Mouse (Mus musculus) CD4-positive, CD25-positive, alpha-beta regulatory T cell, adult 2 months (primary cell): Measurements from ENCODE around the gene Man1c1.

Source experiments
- DNase-seq: peaks from one replicate; pipeline ENCODE4 v3.0.0-alpha.2; 2012; ENCODE audit warnings: low read depth, low spot score

Gene Man1c1

DNA sequence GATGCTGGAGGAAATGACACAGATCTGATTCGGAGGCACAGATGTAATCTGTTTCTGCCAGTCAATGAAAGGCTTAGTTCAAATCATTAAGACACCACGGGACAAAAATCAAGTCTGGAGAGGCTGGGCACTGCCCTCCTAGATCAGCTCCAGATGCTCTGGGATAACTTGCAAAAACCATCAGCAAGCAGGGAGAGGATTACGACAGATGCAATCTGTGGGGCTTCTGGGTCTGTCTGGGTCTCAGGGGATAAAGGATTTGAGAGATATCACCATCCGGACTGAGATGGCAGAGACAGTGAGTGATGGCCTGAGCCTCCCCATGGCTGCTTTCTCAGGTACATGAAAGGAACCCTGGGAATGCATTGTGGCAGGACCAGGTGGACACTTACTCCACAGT is 99.6 kb downstream of the Man1c1 start:
- no peak for DNase-seq

GRCm38 (mm10) chr4:134603553-134603952 is 100.5 kb downstream of the Man1c1 start:
- no peak for DNase-seq

- no peak for DNase-seq
Measured at GRCm38 (mm10) chr4:134602610-134603009, 101.5 kb downstream of the Man1c1 start.

- DNase-seq = peak; percentile 9
Measured at GRCm38 (mm10) chr4:134601981-134602380, 102.1 kb downstream of the Man1c1 start.

DNA sequence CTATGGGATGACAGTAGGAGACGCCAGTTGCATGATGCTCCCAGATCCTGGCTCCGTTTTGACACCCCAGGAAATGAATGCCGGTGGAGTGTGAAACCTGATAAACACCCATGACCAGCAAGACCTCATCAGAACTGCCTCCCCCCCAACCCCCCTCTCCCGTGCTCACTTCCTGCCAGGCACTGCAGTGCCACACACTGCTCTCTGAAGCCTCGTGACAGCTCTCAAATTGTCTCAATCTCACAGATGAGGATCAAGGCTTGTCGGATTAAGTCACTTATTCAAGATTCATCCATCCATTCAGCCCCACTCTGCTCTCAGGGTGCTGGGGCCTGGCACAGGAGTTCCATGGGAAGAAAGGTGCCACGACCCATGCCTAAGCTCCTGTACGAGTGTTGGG is 102.7 kb downstream of the Man1c1 start:
- DNase-seq = peak; percentile 62

DNA sequence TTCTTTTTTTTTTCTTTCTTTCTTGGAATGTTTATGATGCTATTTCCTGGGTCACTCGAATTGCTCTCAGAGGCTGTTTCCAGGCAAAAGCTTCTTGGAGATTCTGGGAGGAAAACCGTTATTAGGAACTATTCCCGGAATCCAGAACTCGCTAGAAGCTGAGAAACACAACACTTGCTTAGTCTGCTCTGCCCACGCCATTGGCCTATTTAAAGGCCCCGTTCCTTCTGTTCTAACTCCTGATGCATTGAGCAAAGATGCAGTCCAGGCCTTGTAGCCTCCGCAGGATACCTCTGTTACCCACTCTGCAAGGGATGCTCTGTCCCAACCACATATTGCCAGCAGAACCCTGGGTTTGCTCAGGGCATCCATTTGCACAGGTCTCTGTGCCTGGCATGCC is 103.3 kb downstream of the Man1c1 start:
- no peak for DNase-seq

DNA sequence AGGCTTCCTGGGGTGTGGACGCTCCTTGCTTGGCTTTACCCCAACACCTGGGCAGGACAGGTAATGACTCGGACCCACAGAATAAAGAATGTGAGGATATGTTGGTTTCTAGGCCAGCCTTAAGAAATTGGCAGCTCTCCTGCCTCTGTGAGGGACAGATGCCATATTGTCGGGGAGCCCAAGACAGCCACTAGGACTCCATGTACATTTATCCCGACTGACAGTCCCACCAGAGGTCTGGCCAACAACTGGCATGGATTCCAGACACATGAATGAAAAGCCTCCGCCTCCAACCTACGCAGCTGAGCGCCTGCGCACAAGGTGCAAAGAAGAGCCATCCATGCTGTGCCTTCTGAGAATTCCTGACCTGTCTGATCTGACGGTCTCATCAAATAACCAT is 104.0 kb downstream of the Man1c1 start:
- no peak for DNase-seq

DNA sequence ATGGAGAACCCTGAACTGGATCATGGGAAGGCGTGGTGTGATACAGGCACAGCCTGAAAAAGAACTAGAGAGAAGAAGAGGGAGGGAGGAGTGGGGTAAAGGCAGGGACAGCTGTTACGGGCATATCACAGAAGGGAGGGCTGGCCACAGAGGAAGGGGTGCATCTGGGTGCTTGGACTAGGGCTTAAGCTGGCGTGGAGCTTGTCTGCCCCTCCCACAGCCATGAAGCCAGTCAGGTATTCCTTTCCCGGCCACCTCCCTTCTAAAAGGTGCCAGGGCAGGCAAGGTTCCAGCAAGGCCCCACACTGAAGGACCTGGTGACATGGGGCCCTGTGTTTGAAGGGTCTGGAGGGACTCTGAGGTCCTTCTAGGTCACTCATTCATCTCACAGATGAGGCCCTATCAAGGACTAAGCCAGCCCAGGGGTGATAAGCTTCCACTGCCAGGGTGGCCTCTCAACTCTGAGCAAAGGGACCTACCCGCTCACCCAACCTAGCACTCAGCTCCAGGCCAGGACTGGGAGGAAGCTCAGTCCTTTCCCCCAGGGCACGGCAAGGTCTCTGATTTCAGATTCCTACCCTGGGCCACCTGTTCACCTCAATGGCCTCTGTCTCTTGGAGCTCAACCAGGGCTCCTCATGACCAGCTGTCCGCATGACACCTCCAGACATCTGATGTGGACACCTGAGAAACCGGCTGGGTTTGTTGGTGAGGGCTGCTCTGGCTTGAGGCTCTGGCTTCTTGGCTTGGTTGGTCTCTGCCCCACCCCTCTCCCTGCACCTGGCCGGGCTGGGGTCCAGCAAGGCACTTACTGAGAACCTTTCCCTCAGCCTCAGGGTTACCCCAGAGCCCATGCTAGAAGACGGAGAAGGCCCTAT is 107.0 kb downstream of the Man1c1 start:
- DNase-seq = no peak

DNA sequence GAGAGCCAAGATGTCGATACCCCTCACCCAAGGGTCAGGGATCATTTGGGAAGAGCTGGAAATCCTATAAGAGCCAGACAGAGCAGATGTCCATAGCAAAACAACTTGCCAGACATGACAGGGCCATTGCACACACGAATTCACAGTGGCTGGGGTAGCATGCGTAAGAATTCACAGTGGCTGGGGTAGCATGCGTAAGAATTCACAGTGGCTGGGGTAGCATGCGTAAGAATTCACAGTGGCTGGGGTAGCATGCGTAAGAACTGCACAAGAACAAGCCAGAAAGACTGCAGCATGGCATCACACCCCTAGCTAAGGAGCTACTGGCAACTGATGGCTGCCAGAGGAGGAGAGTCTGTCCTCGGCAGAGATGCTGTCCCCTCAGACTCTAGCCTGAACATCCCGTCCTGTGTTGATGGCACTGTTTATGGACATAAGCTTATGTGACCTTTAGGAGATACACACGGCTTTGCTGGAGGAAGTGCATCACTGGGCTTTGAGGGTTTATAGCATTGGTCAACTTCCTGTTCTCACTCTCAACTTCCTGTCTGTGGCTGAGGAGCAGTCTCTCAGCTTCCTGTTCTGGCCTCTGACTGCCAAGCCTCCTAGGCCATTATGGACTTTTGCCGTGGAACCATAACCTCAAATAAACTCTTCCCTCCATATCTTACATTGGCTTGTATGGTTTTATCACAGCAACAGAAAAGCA is 109.2 kb downstream of the Man1c1 start:
- DNase-seq = no peak

GRCm38 (mm10) chr4:134592442-134592841 is 111.6 kb downstream of the Man1c1 start:
- no peak for DNase-seq

DNA sequence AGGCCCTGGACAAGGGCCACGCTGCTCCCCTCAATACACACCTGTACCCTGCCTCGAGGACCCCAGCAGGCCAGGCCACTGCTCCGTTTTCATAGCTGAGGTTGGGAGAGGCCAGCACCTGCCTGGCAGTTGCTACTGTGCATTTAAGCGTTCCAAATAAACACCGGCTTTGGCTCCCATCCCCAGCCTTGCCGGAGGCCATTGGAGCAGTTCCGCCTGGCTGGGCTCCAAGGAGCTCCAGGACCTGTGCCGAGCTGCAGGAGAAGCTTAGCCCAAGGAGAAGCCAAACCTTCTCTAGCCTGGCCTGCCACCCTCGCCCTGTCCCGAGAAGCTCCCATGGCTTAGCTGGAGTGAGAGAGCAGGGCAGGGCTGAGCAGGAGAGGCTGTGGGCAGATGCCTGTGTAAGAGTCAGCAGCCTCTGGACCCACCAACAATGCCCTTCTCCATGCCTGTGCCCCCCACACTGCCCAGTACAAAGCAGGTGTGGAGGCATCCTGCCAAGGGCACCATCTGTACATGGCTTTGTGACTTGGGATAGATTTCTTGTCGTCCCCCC is 112.5 kb downstream of the Man1c1 start:
- DNase-seq = no peak

GRCm38 (mm10) chr4:134590227-134590926 is 113.7 kb downstream of the Man1c1 start:
- DNase-seq = peak; percentile 55

GRCm38 (mm10) chr4:134589786-134590185 is 114.3 kb downstream of the Man1c1 start:
- DNase-seq = no peak

GRCm38 (mm10) chr4:134588951-134589350 is 115.1 kb downstream of the Man1c1 start:
- no peak for DNase-seq

- no peak for DNase-seq
Measured at GRCm38 (mm10) chr4:134588287-134588686, 115.8 kb downstream of the Man1c1 start.

- no peak for DNase-seq
Measured at GRCm38 (mm10) chr4:134587636-134588197, 116.4 kb downstream of the Man1c1 start.

GRCm38 (mm10) chr4:134586631-134587030 is 117.5 kb downstream of the Man1c1 start:
- DNase-seq = no peak

GRCm38 (mm10) chr4:134586126-134586525 is 118.0 kb downstream of the Man1c1 start:
- DNase-seq = no peak

- peak; percentile 64 for DNase-seq
Measured at GRCm38 (mm10) chr4:134583513-134583912, 120.6 kb downstream of the Man1c1 start.

- DNase-seq = no peak
Measured at GRCm38 (mm10) chr4:134581365-134581764, 122.7 kb downstream of the Man1c1 start.

- no peak for DNase-seq
Measured at GRCm38 (mm10) chr4:134580351-134581148, 123.5 kb downstream of the Man1c1 start.
